Mouse (Mus musculus): ENCODE data around the gene Gapt. TPM values are rescaled to one million over a fixed set of nuclear protein-coding genes. Genes with fewer than 3 reads are reported as not detected.
A peak's percentile ranks its signal among the peaks of the same experiment; 100 is the strongest.

Gapt gene
- polyA plus RNA-seq, 1 experiment from 2014 or later = not detected

DNA sequence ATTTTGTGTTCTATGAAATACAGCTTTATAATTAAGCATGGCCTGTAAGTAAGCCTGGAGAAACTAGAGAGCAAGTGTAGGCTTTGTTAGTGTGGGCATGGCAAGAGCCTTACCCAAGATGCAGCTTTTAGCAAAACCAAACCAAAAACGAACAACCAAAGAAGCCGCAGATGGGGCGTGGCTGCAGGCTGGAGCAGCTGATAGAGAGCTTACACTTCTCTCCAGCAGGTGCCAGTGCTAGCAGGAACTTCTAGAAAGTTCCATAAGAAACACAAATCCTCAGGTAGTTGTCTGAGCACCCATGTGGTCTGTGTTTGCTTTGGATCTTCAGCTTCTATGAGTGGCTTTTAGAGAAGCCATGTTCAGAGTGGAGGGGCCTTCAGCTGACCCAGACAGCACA, 9.5 kb upstream of the Gapt start:
- ATAC-seq = no peak
- WGBS = 91% methylated on average over 3 of the region's 3 CpGs

GRCm38 (mm10) chr13:110363722-110364121, 6.7 kb upstream of the Gapt start:
- no peaks in the 10 kb centered on the region for H3K4me1 ChIP-seq (replicated peaks; ENCODE audit: control insufficient read depth, insufficient read depth, low read length)
- no peak overlapping the region for H3K4me3 ChIP-seq (replicated peaks; ENCODE audit: low read length)
- WGBS = 82% methylated on average over 6 of the region's 6 CpGs
- no peaks in the 10 kb centered on the region for H3K9me3 ChIP-seq (ENCODE audit: control insufficient read depth, low read length)
- H3K4me2 ChIP-seq (ENCODE audit: low read length) = no peak overlapping the region
- ATAC-seq = no peak
- no peak overlapping the region for H3K9ac ChIP-seq (replicated peaks; ENCODE audit: low read depth, low read length)
- no peak overlapping the region for H3K27ac ChIP-seq (ENCODE audit: low read length)
- no peaks in the 10 kb centered on the region for H3K27me3 ChIP-seq (replicated peaks; ENCODE audit: control insufficient read depth, insufficient read depth, low read length)
- no peaks in the 10 kb centered on the region for H3K36me3 ChIP-seq (ENCODE audit: control insufficient read depth, insufficient read depth)

More for the DNA sequence above, 9.5 kb upstream of the Gapt start:
- no peaks in the 10 kb centered on the region for H3K4me1 ChIP-seq (replicated peaks; ENCODE audit: control insufficient read depth, insufficient read depth, low read length)
- no peaks in the 10 kb centered on the region for H3K27me3 ChIP-seq (replicated peaks; ENCODE audit: control insufficient read depth, insufficient read depth, low read length)
- no peaks in the 10 kb centered on the region for H3K36me3 ChIP-seq (ENCODE audit: control insufficient read depth, insufficient read depth)
- no peak overlapping the region for H3K4me3 ChIP-seq (replicated peaks; ENCODE audit: low read length)
- no peak overlapping the region for H3K4me2 ChIP-seq (ENCODE audit: low read length)
- H3K9me3 ChIP-seq (ENCODE audit: control insufficient read depth, low read length) = no peaks in the 10 kb centered on the region
- no peak overlapping the region for H3K9ac ChIP-seq (replicated peaks; ENCODE audit: low read depth, low read length)
- no peak overlapping the region for H3K27ac ChIP-seq (ENCODE audit: low read length)

- no peaks in the 10 kb centered on the region for H3K4me1 ChIP-seq (replicated peaks; ENCODE audit: control insufficient read depth, insufficient read depth, low read length)
- no peak overlapping the region for H3K27ac ChIP-seq (ENCODE audit: low read length)
- H3K9ac ChIP-seq (replicated peaks; ENCODE audit: low read depth, low read length) = no peak overlapping the region
- WGBS = 86% methylated on average over 6 of the region's 6 CpGs
- H3K36me3 ChIP-seq (ENCODE audit: control insufficient read depth, insufficient read depth) = no peaks in the 10 kb centered on the region
- H3K4me3 ChIP-seq (replicated peaks; ENCODE audit: low read length) = no peak overlapping the region
- H3K9me3 ChIP-seq (ENCODE audit: control insufficient read depth, low read length) = no peaks in the 10 kb centered on the region
- no peaks in the 10 kb centered on the region for H3K27me3 ChIP-seq (replicated peaks; ENCODE audit: control insufficient read depth, insufficient read depth, low read length)
- no peak for ATAC-seq
- no peak overlapping the region for H3K4me2 ChIP-seq (ENCODE audit: low read length)
These were observed 5.9 kb downstream of the Gapt start for GRCm38 (mm10) chr13:110351051-110351450.

DNA sequence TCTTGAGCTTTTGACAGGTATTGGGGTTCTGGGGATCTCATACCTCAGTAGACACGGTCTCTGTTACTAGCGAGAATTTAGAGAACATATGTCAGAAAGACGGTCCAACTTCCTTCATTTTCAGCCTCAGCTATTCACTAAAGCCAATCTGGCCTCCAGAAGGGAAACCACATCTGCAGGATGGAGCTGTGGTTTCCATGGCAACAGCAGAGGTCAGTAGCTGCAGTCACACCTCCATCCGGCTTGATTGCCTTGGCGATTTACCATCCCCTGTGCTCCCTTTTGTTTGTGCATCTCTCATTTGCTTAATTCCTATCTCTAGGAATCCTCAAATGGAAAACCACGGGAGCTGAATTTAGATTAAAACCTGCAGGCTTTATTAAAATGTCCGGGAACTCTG, 10.3 kb downstream of the Gapt start:
- WGBS = 24% methylated on average over 7 of the region's 7 CpGs
- Histone ChIP-seq H3K4me1 (replicated peaks; ENCODE audit: control insufficient read depth, insufficient read depth, low read length) (no peaks in the 10 kb centered on the region), H3K9ac (replicated peaks; ENCODE audit: low read depth, low read length) (no peak overlapping the region), H3K27ac (ENCODE audit: low read length) (no peak overlapping the region), H3K4me3 (replicated peaks; ENCODE audit: low read length) (no peak overlapping the region), H3K9me3 (ENCODE audit: control insufficient read depth, low read length) (no peaks in the 10 kb centered on the region), H3K36me3 (ENCODE audit: control insufficient read depth, insufficient read depth) (no peaks in the 10 kb centered on the region), H3K4me2 (ENCODE audit: low read length) (no peak overlapping the region), H3K27me3 (replicated peaks; ENCODE audit: control insufficient read depth, insufficient read depth, low read length) (no peaks in the 10 kb centered on the region)
- ATAC-seq = no peak

DNA sequence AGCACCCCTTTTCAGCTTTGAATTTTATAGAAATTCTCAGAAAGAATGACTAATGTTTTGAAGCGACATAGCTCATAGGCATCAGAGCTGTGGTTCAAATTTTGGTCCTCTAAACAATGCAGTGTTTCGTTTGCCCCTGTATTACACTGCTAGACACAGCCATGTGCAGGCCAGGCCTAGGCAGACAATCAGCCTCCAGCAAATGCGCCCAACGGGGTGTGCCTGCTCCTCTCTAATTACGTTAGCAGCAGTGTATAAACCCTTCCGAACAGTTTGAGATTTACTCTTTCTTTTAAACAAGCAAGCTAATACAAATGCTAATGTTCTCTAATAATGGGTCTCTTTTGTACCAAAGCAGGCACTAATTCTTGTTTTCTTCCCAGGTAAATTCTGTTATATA, 14.4 kb downstream of the Gapt start:
- WGBS = 11% methylated on average over 6 of the region's 6 CpGs
- peak; percentile 69 for ATAC-seq

GRCm38 (mm10) chr13:110332958-110333597, 23.9 kb downstream of the Gapt start:
- Histone ChIP-seq H3K27ac (ENCODE audit: low read length) (no peak overlapping the region), H3K9ac (replicated peaks; ENCODE audit: low read depth, low read length) (no peak overlapping the region), H3K36me3 (ENCODE audit: control insufficient read depth, insufficient read depth) (no peaks in the 10 kb centered on the region), H3K4me1 (replicated peaks; ENCODE audit: control insufficient read depth, insufficient read depth, low read length) (no peaks in the 10 kb centered on the region), H3K9me3 (ENCODE audit: control insufficient read depth, low read length) (no peaks in the 10 kb centered on the region), H3K27me3 (replicated peaks; ENCODE audit: control insufficient read depth, insufficient read depth, low read length) (no peaks in the 10 kb centered on the region), H3K4me3 (replicated peaks; ENCODE audit: low read length) (no peak overlapping the region), H3K4me2 (ENCODE audit: low read length) (no peak overlapping the region)
- ATAC-seq = peak; percentile 26; the same call in 1 of the 2 replicates
- 57% methylated on average over 14 of the region's 14 CpGs for WGBS

More for the DNA sequence above, 14.4 kb downstream of the Gapt start:
- H3K9me3 ChIP-seq (ENCODE audit: control insufficient read depth, low read length) = no peaks in the 10 kb centered on the region
- H3K9ac ChIP-seq (replicated peaks; ENCODE audit: low read depth, low read length) = no peak overlapping the region
- no peak overlapping the region for H3K4me3 ChIP-seq (replicated peaks; ENCODE audit: low read length)
- H3K27me3 ChIP-seq (replicated peaks; ENCODE audit: control insufficient read depth, insufficient read depth, low read length) = no peaks in the 10 kb centered on the region
- no peaks in the 10 kb centered on the region for H3K36me3 ChIP-seq (ENCODE audit: control insufficient read depth, insufficient read depth)
- no peak overlapping the region for H3K4me2 ChIP-seq (ENCODE audit: low read length)
- H3K4me1 ChIP-seq (replicated peaks; ENCODE audit: control insufficient read depth, insufficient read depth, low read length) = no peaks in the 10 kb centered on the region
- no peak overlapping the region for H3K27ac ChIP-seq (ENCODE audit: low read length)

DNA sequence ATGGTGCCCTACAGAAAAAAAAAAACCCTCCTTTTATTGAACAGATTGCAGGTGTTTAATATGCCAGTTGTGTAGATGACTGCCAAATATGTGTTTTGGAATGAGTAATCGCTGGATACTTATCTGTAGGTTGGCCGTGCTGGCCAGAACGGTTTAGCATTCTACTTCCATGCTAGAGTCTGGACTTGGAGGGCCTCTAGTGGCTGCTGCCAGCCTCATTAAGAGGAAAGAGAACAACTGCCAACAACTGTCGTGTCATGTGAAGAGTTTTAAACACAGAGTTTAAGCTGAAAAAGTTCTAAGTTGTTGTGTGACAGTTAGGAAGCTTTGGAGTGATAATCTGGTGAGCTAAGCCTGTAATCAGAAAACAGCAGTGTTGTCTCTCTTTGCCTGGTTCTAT, 38.3 kb downstream of the Gapt start:
- no peak for ATAC-seq
- no peaks in the 10 kb centered on the region for H3K9me3 ChIP-seq (ENCODE audit: control insufficient read depth, low read length)

GRCm38 (mm10) chr13:110307188-110307587, 49.8 kb downstream of the Gapt start:
- Histone ChIP-seq H3K4me2 (ENCODE audit: low read length) (no peak overlapping the region), H3K27me3 (replicated peaks; ENCODE audit: control insufficient read depth, insufficient read depth, low read length) (no peaks in the 10 kb centered on the region), H3K4me3 (replicated peaks; ENCODE audit: low read length) (no peak overlapping the region), H3K27ac (ENCODE audit: low read length) (no peak overlapping the region), H3K9me3 (ENCODE audit: control insufficient read depth, low read length) (no peaks in the 10 kb centered on the region), H3K4me1 (replicated peaks; ENCODE audit: control insufficient read depth, insufficient read depth, low read length) (no peaks in the 10 kb centered on the region), H3K36me3 (ENCODE audit: control insufficient read depth, insufficient read depth) (no peaks in the 10 kb centered on the region), H3K9ac (replicated peaks; ENCODE audit: low read depth, low read length) (no peak overlapping the region)
- 88% methylated on average over 5 of the region's 5 CpGs for WGBS
- ATAC-seq = no peak

More for the DNA sequence above, 38.3 kb downstream of the Gapt start:
- no peak overlapping the region for H3K27ac ChIP-seq (ENCODE audit: low read length)
- H3K4me1 ChIP-seq (replicated peaks; ENCODE audit: control insufficient read depth, insufficient read depth, low read length) = no peaks in the 10 kb centered on the region
- WGBS = 49% methylated on average over 4 of the region's 4 CpGs
- H3K4me3 ChIP-seq (replicated peaks; ENCODE audit: low read length) = no peak overlapping the region
- no peak overlapping the region for H3K9ac ChIP-seq (replicated peaks; ENCODE audit: low read depth, low read length)
- no peaks in the 10 kb centered on the region for H3K36me3 ChIP-seq (ENCODE audit: control insufficient read depth, insufficient read depth)
- H3K27me3 ChIP-seq (replicated peaks; ENCODE audit: control insufficient read depth, insufficient read depth, low read length) = no peaks in the 10 kb centered on the region
- H3K4me2 ChIP-seq (ENCODE audit: low read length) = no peak overlapping the region

All from forebrain, embryonic 16.5 days (tissue).